Mouse (Mus musculus) brain, embryonic 14.5 days (tissue): ENCODE results near the gene Mfsd6l.
A peak's percentile ranks its signal among the peaks of the same experiment; 100 is the strongest.

Experiments
- CTCF ChIP-seq: fragments of 200-500 bp; IDR thresholded peaks from 2 replicates; pipeline ENCODE4 v1.5.1; 2012; ENCODE audit warnings: inconsistent platforms, mild to moderate bottlenecking, moderate library complexity, borderline replicate concordance; ENCODE audit not compliant: insufficient read depth, insufficient read length; ENCODE audit errors: extremely low read depth
- POLR2A ChIP-seq: fragments of 200-500 bp; IDR thresholded peaks from 2 replicates; pipeline ENCODE4 v1.6.1; 2012; ENCODE audit warnings: mild to moderate bottlenecking, inconsistent platforms, borderline replicate concordance; ENCODE audit not compliant: poor library complexity, insufficient read depth, insufficient read length, severe bottlenecking; ENCODE audit errors: extremely low read depth

DNA sequence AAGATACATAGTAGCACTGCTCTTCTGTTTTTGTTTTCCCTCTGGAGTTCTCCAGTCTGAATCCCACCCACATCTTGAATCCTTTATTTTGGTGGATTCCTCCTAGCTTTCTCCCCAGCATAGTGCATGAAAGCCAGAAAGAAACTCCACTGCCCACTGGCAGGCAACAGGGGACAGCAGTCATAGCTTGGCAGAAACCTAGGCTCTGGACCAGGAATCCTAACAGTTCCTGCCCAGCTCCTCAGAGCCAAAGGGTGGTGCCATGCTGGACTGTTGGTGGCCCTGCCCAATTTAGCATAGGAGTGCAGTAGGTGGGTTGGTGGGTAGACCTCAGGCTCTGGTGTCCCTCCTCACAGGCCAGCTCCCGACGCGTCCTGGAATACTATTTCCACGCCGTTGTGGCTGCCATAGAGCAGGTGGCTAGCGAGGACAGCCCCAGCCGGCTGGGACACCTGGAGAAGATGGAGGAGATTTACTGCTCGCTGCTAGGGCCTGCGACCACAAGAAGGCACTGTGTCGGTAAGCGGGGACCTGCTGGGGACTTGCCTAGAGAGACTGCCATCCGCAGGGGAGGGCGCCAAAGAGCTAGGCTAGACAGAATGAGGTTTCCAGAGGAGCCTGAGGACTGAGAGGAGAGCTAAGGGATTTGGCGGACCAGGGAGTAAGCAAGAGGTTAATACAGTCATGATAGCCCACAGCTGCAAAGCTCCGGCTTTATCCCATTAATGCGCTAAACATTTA, 24.8 kb upstream of the Mfsd6l start:
- peak; percentile 42; the same call in 1 of the 2 replicates for TF ChIP-seq CTCF
- no peak for TF ChIP-seq POLR2A
